Mouse (Mus musculus) hindbrain, embryonic 11.5 days (tissue): ENCODE measurements around the gene Abcg1. TPM values are rescaled to one million over a fixed set of nuclear protein-coding genes. Genes with fewer than 3 reads are reported as not detected.

ENCODE experiments used
- ATAC-seq: fragments of 200-750 bp; cut with Nextera tagmentation; 2 replicates; pipeline ENCODE4 v1.8.0; 2017; ENCODE audit warnings: mild to moderate bottlenecking, moderate TSS enrichment, moderate library complexity; ENCODE audit not compliant: low FRiP score
- DNase-seq: peaks from one replicate; pipeline ENCODE4 v3.0.0-alpha.2; 2015; ENCODE audit warnings: low spot score
- H3K27ac ChIP-seq: fragments of 300-500 bp; sonication (generic); 2 replicates; pipeline ENCODE4 v1.5.1; 2014; ENCODE audit warnings: mild to moderate bottlenecking, low read depth, low read length
- H3K27me3 ChIP-seq: fragments of 300-500 bp; sonication (generic); 2 replicates; pipeline ENCODE4 v1.6.1; 2014; ENCODE audit warnings: mild to moderate bottlenecking, low read length, moderate library complexity, mixed read lengths; ENCODE audit not compliant: control insufficient read depth, insufficient read depth
- H3K36me3 ChIP-seq: fragments of 300-500 bp; sonication (generic); 2 replicates; pipeline ENCODE4 v1.6.1; 2014; ENCODE audit warnings: mild to moderate bottlenecking, low read length, moderate library complexity, mixed read lengths; ENCODE audit not compliant: control insufficient read depth, insufficient read depth
- H3K4me1 ChIP-seq: fragments of 300-500 bp; sonication (generic); replicated peaks from 2 replicates; pipeline ENCODE4 v1.6.1; 2014; ENCODE audit warnings: low read length, mixed read lengths; ENCODE audit not compliant: control insufficient read depth, insufficient read depth
- H3K4me2 ChIP-seq: fragments of 300-500 bp; sonication (generic); replicated peaks from 2 replicates; pipeline ENCODE4 v1.6.1; 2014; ENCODE audit warnings: mild to moderate bottlenecking, low read depth, low read length
- H3K4me3 ChIP-seq: fragments of 300-500 bp; sonication (generic); 2 replicates; pipeline ENCODE4 v1.5.1; 2014; ENCODE audit warnings: low read depth, low read length
- H3K9ac ChIP-seq: fragments of 300-500 bp; sonication (generic); 2 replicates; pipeline ENCODE4 v1.6.1; 2014; ENCODE audit warnings: low read depth, low read length
- H3K9me3 ChIP-seq: fragments of 300-500 bp; sonication (generic); 2 replicates; pipeline ENCODE4 v1.6.1; 2016; ENCODE audit warnings: low read length; ENCODE audit not compliant: control insufficient read depth
- WGBS: fragments of 180-500 bp; shearing (Covaris S2); extraction: QIAGEN DNeasy Blood & Tissue Kit; methylation state at CpG from one replicate; pipeline ENCODE4 v1.1.7; 2014; 5-methylcytosine and 5-hydroxymethylcytosine counted together
- polyA plus RNA-seq: library from polyadenylated mRNA; unstranded; fragments of >200 nt; fragmentation: Nextera tagmentation; extraction: Ambion mirVana; gene quantifications from 2 replicates; pipeline ENCODE4 v1.2.1, GENCODE M21; 2014

Abcg1 gene
- polyA plus RNA-seq, 1 experiment from 2014 or later, result 10.5 TPM

DNA sequence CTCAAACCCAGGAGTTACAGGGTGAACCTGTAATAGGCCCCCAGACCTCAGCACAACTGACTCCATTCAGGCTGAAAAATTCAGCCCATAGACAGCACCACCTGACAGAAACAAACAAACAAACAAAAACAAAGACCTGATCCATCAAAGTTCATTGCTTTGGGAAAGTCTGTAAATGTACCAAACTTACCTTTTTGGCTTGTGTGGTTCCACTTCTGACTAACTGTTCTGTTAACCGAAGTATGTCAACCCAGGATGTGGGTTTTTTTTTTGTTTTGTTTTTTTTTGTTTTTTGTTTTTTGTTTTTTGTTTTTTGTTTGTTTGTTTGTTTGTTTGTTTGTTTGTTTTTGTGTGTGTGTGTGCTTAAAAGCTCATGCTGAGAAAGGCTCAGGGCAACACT, 79.3 kb downstream of the Abcg1 start:
- DNase-seq (no peak), ATAC-seq (no peak)
- Histone ChIP-seq H3K4me3 (no peak overlapping the region), H3K36me3 (no peaks in the 10 kb centered on the region), H3K27ac (no peak overlapping the region), H3K9ac (no peak overlapping the region), H3K4me1 (no peaks in the 10 kb centered on the region), H3K4me2 (no peak overlapping the region), H3K27me3 (no peaks in the 10 kb centered on the region), H3K9me3 (no peaks in the 10 kb centered on the region)
- 97% methylated on average over 1 of the region's 1 CpGs for WGBS

DNA sequence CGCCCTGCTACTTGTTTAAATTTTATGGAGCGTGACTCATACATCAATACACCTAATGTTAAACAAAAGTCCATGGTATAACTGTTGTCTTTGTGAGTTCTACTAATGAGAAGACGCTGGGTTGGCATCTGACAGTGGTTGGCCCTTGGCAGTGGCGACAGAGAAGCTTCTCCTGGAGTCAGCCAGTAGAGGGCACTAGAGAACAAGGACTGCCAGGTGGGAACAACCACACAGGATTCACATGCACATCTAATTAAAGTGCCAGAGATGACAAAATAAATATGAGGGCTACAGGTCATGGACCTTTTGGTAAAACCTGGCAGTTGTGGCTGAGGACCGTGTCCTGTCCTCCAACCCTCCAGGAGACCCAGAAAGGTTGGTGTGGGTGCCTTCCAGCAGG, 80.9 kb downstream of the Abcg1 start:
- no peaks in the 10 kb centered on the region for H3K36me3 ChIP-seq
- DNase-seq (peak; percentile 76), ATAC-seq (no peak)
- H3K27me3 ChIP-seq, result no peaks in the 10 kb centered on the region; the same call in 1 of the 2 replicates
- H3K4me2 ChIP-seq, result no peak overlapping the region
- H3K27ac ChIP-seq, result no peak overlapping the region
- H3K4me3 ChIP-seq, result no peak overlapping the region
- no peaks in the 10 kb centered on the region for H3K4me1 ChIP-seq
- H3K9ac ChIP-seq, result no peak overlapping the region
- 25% methylated on average over 5 of the region's 5 CpGs for WGBS
- no peaks in the 10 kb centered on the region for H3K9me3 ChIP-seq

DNA sequence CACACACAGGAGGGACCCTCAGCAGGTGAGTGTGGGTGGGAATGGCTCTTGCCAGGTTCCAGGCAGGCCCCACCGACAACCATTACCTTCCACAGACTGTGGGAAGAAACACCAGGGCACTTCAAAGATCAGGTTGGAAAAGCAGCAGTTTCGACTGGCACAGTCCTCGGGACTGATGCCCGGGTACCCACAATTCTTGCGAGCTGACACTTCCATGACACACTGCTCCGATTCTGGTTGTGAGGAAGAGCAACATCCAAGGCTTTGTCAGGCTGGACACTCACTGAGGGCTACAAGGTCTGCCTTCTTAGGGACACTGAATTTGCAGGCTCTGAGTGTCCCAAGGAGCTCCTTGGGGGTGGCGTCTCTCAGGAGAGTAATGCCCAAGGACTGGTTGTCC, 84.6 kb downstream of the Abcg1 start:
- Histone ChIP-seq H3K27me3 (no peaks in the 10 kb centered on the region; the same call in 1 of the 2 replicates), H3K9me3 (no peaks in the 10 kb centered on the region), H3K36me3 (no peaks in the 10 kb centered on the region), H3K4me2 (no peak overlapping the region), H3K4me3 (no peak overlapping the region), H3K9ac (no peak overlapping the region), H3K4me1 (no peaks in the 10 kb centered on the region), H3K27ac (no peak overlapping the region)
- no peak for DNase-seq
- ATAC-seq, result no peak
- WGBS, result 90% methylated on average over 7 of the region's 7 CpGs

DNA sequence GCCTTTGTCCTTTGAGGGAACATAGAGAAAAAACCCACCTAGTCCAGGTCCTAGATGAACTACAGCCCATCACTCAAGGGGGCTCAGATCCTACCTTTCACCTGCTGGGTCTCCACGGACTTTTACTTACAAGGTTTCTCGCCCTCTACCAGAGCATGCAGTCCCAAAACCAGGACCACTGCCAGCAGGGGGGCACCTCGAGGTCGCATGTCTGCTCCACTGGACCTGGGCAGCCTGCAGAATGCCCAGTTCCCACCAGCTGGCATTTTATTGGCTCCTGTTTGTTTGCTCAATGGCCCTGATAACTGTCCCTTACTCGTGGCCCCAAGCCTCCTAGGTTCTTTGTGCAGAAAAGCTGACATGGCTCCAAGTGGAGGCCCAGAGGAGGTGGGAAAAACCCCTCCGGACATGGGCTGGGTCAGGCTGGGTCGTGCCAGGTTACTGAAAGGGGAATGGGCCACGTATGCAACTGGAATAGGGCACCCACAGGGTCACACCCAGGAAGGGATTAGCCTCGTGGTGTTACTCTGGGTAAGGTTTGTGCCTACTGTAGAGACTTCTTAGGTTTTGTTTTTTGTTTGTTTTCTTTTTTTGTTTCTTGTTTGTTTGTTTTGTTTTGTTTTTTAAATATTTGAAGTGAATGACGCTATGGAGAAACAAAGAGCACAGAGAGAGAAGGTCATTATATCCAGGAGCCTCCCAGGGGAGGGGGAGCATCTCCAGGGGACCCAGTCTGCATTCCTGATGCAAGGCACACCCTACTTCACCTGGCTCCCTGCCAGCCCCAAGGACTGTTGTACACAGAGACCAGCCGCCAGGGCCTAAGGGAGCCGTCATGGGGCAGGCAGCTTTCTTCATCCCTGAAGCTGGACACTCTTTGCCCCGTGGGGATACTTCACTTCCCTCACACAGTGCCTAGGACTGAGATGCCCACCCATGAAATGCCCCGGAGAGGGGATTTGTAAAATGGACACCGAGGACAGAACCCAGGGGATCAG, 86.9 kb downstream of the Abcg1 start, which contains the start of gene Tff2:
Gene Tff2 (minus strand): TSS at position 243 of the 998 bp plus-strand sequence.
- no peak within 1 kb of the TSS for H3K9ac ChIP-seq
- no peak within 1 kb of the TSS for H3K4me3 ChIP-seq
- WGBS, result 76% methylated on average over 15 of the region's 15 CpGs
- no peak for ATAC-seq
- H3K36me3 ChIP-seq, result no peaks in the 10 kb centered on the region
- no peaks in the 10 kb centered on the region for H3K4me1 ChIP-seq
- no peak within 1 kb of the TSS for H3K27ac ChIP-seq
- DNase-seq, result no peak
- no peak within 1 kb of the TSS for H3K4me2 ChIP-seq
- H3K9me3 ChIP-seq, result no peaks in the 10 kb centered on the region
- H3K27me3 ChIP-seq, result no peaks in the 10 kb centered on the region; the same call in 1 of the 2 replicates

DNA sequence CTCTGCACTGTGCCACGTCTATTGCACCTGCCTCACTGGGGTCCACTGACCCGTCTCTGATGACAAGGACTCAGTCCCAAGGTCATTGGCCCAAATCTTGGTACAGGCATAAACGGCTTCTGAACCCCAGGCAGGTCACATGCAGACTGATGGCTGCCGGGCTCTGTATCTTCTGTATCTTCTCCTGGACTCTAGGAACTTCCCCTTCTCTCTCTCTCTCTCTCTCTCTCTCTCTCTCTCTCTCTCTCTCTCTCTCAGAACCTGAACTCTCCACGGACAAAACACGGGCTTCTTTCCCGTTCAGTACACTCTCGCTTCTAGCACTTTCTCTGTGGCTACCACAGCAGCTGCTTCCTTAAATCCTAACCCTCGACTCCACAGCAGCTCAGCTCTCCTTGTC, 88.5 kb downstream of the Abcg1 start:
- no peak overlapping the region for H3K9ac ChIP-seq
- no peak for DNase-seq
- no peaks in the 10 kb centered on the region for H3K9me3 ChIP-seq
- ATAC-seq, result no peak
- no peak overlapping the region for H3K4me3 ChIP-seq
- H3K27ac ChIP-seq, result no peak overlapping the region
- H3K36me3 ChIP-seq, result no peaks in the 10 kb centered on the region
- no peaks in the 10 kb centered on the region for H3K4me1 ChIP-seq
- 83% methylated on average over 9 of the region's 9 CpGs for WGBS
- H3K4me2 ChIP-seq, result no peak overlapping the region
- H3K27me3 ChIP-seq, result no peaks in the 10 kb centered on the region; the same call in 1 of the 2 replicates

DNA sequence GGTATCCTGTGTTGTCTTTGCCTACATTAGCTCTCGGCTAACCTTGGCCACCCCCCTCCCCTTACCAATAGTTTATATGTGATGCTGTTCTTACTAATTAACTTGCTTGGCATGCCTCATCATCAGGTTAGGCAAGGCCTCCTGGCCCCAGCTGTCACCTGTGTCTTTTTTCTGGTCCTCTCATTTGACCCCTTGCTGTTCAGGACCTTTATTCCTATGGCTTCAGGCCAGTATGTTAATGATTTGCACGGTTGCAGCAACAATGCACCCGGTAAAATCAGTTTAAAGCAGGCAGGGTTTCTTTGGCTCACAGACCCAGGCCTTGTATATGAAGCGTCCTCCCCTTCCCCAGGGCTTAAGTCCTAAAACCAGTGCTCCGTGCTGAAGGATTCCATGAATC, 95.0 kb downstream of the Abcg1 start:
- DNase-seq, result no peak
- no peak overlapping the region for H3K4me2 ChIP-seq
- H3K4me1 ChIP-seq, result no peaks in the 10 kb centered on the region
- H3K36me3 ChIP-seq, result no peaks in the 10 kb centered on the region
- no peaks in the 10 kb centered on the region for H3K27me3 ChIP-seq
- WGBS, result 55% methylated on average over 5 of the region's 5 CpGs
- H3K9me3 ChIP-seq, result no peaks in the 10 kb centered on the region
- H3K4me3 ChIP-seq, result no peak overlapping the region
- no peak for ATAC-seq
- no peak overlapping the region for H3K27ac ChIP-seq
- no peak overlapping the region for H3K9ac ChIP-seq

DNA sequence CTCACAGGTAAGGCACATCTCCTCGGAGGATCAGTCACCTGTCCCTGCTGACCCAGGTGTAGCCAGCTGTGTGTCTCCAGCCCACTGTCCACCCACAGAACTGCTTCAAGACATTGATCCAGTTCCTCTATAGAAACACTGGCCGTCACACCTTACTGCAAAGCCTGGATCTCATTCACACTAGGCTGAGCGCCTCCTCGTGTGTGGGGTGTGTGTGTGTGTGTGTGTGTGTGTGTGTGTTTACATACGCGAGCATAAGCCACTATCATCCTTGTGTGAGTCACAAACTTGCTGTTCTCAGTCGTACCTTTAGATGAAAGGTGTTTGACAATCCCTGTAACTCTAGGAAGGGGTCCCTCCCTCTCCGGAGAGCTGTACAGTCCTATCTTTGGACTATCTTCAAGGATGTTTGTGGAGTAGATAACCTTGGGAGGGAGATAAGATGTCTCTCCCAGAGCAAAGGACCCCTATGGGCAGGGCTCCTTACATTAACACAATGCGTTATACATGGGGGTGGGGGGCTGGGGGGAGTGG, 95.6 kb downstream of the Abcg1 start:
- 81% methylated on average over 9 of the region's 9 CpGs for WGBS
- no peaks in the 10 kb centered on the region for H3K9me3 ChIP-seq
- H3K27me3 ChIP-seq, result no peaks in the 10 kb centered on the region
- H3K4me3 ChIP-seq, result no peak overlapping the region
- H3K4me1 ChIP-seq, result no peaks in the 10 kb centered on the region
- no peak overlapping the region for H3K27ac ChIP-seq
- DNase-seq (no peak), ATAC-seq (no peak)
- H3K9ac ChIP-seq, result no peak overlapping the region
- no peak overlapping the region for H3K4me2 ChIP-seq
- H3K36me3 ChIP-seq, result no peaks in the 10 kb centered on the region

DNA sequence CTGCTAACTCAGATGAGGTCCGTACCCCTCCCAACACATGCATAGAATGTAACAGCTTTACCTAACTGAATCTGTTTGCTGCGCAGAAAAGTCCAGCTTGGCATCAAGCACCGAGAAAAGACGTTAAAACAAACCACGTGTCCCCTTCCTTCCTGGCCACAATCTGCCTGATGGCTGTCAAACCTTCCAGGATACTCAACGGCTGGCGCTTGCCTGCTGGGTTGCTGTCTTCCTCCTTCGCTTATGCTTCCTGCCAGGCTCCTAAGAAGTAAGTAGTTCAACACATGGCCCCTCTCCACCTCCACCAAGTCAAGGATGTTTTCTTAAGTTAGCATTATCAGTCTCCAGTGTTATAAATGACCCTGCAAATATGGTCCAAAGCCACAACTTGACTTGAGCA, 96.3 kb downstream of the Abcg1 start:
- no peaks in the 10 kb centered on the region for H3K36me3 ChIP-seq
- H3K27me3 ChIP-seq, result no peaks in the 10 kb centered on the region
- no peak for DNase-seq
- H3K4me2 ChIP-seq, result no peak overlapping the region
- no peak for ATAC-seq
- H3K4me1 ChIP-seq, result no peaks in the 10 kb centered on the region
- no peak overlapping the region for H3K9ac ChIP-seq
- 78% methylated on average over 8 of the region's 8 CpGs for WGBS
- H3K4me3 ChIP-seq, result no peak overlapping the region
- no peak overlapping the region for H3K27ac ChIP-seq
- no peaks in the 10 kb centered on the region for H3K9me3 ChIP-seq

DNA sequence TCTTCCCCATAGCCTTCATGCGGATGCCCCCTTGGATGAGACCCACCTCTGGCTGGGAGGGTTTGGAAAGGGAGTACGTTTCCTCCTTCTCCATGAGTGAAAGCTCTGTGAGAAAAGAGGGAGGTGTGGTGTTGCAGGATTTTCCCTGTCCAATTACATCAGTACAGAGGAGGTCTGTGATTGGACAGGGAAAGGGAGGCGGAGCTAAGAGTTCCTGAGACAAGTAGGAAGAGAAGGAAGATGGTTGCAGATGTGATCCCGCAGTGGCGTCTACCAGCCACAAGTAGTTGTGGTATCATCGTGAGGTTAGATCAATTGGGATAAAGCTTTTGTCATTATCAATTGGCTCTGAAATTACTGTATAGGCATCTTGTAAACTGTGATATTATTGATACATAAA, 100.4 kb downstream of the Abcg1 start:
- ATAC-seq (no peak), DNase-seq (no peak)
- no peaks in the 10 kb centered on the region for H3K4me1 ChIP-seq
- H3K36me3 ChIP-seq, result no peaks in the 10 kb centered on the region
- no peak overlapping the region for H3K27ac ChIP-seq
- no peaks in the 10 kb centered on the region for H3K9me3 ChIP-seq
- H3K27me3 ChIP-seq, result no peaks in the 10 kb centered on the region
- no peak overlapping the region for H3K4me2 ChIP-seq
- H3K9ac ChIP-seq, result no peak overlapping the region
- no peak overlapping the region for H3K4me3 ChIP-seq
- 85% methylated on average over 6 of the region's 6 CpGs for WGBS
